Mouse (Mus musculus) gastrocnemius, postnatal 25 days (tissue): ENCODE data around the gene Pgf. TPM values are rescaled to one million over a fixed set of nuclear protein-coding genes. Genes with fewer than 3 reads are reported as not detected.

Source experiments
- DNase-seq: peaks from one replicate; pipeline ENCODE4 v3.0.0; 2022
- total RNA-seq, 2 experiments: library from RNA; stranded (reverse); gene quantifications; 1 replicate in 1 of 2; 2 replicates in 1 of 2; pipeline ENCODE4 v1.2.3; 2021

Pgf gene
- total RNA-seq, 2 experiments from 2014 or later = 1.3 to 1.8 TPM

DNA sequence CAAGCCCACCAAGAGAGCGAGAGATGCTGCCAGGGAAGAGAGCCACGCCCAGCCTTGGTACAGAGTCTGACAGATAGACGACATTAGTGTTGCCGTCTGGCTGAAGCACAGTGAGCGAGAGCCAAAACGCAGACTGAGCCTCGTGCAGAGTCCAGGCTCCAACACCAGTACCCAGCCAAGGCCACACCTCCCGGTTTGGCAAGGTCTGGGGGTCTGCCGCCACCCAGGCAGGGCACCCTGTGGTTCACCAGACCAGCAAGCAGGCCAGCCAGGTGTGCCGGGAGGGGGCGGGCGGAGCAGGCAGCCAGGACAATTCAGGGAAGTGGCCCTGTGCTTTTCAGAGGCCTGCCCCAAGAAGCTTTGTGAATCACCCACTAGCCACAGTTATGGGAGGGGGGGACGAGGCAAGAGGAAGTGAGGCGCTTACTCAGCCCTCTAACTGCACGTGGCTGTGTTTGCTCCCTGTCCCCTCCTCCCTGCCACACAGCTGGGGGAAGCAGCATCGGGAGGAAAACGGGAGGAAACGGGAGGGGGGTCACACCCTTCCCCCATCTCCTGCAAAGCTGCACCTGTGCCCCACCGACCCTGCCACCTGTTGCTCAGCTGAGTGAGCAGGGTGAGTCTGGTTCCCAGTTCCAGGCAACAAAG, 15.0 kb upstream of the Pgf start:
- peak; percentile 72 for DNase-seq

GRCm38 (mm10) chr12:85190290-85190689, 12.7 kb upstream of the Pgf start:
- DNase-seq = no peak

DNA sequence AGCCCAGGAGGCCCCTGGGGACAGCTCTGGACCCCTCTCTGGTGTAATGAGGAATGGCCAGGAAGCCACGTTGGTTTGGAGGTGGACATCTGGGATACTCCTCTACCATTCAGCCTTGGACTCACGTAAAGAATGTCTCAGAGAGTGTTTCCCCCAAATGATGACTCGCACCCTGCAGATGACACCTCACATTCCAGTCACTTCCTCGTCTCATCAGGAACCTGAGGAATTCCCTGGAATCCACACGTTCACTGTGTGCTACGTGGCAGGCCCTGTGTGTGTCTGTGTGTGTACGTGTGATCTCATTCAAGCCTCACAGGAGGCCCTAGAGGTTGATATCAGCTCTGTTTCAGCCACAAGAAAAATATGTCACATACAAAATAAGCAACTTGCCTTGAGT, 8.8 kb upstream of the Pgf start:
- DNase-seq = no peak

GRCm38 (mm10) chr12:85185810-85186209, 8.2 kb upstream of the Pgf start:
- DNase-seq = no peak

- DNase-seq = no peak
Measured at GRCm38 (mm10) chr12:85184118-85184517, 6.5 kb upstream of the Pgf start.

DNA sequence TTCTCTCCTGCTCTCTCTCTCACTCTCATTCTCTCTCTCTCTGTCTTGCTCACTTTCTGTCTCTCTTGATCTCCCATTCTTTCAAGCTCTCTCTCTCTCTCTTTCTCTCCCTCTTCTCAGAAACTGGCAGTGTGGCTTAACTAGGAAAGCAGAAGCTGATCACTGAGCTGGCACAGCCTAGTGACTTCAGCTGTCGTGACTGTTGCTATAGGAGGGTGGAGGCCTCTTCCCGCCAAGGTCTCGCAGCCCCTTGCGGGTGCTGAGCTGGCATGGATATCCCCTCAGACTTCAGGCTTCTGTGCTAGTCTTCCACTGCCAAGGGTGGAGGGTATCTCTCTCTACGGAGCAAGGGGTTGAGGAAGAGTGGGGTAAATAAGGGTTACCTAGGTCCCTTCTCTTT, 5.3 kb upstream of the Pgf start:
- no peak for DNase-seq

- no peak for DNase-seq
Measured at GRCm38 (mm10) chr12:85182345-85182643, 4.7 kb upstream of the Pgf start.

GRCm38 (mm10) chr12:85181475-85182344, 4.1 kb upstream of the Pgf start:
- no peak for DNase-seq

GRCm38 (mm10) chr12:85178294-85178693, 704 bp upstream of the Pgf start:
- DNase-seq = no peak

- DNase-seq = no peak
Measured at GRCm38 (mm10) chr12:85176846-85177523, 605 bp downstream of the Pgf start.

DNA sequence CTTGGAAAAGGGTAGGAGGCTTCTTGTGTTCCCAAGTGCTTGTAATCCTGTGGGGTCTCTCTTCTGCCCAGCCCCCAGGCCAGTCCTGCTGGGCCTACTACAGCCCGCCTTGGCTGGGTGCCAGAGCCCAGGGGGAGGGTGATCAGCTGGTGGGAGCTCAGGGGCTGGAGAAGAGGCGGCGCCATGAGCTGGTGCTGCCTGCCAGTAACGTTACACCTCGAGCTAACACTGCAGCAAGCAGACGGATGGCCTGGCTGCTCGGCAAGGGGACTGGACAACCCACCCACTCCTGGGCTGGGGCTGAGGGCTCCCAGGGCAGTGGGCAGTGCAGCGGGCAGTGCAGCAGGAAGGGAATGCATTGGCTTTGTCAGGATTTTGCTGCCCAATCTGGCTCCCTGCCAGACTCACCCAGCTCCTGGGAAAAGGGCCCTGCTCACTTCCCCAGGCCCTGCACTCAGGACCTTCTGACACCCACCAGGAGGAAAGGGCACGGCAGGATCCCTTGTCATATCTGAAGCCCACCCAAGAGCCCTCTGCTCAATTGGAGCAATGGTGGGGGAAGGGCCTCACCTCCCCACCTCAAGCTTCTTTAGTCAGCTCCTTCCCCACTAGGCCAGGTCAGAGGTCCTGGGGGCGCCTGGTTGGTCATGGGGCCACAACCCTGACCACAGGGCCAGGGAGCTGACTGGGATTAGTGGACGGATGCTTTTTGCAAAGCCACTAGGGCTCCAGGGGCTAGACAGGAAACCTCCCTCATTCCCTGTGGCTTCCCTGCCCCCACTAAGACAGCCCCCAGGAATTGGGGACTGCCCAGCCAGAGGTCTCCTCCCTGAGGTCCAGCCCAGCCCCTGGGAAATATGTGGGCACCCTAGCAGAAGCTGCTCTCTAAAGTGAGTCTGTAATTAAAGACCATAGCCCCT, 1.4 kb downstream of the Pgf start:
- no peak for DNase-seq

DNA sequence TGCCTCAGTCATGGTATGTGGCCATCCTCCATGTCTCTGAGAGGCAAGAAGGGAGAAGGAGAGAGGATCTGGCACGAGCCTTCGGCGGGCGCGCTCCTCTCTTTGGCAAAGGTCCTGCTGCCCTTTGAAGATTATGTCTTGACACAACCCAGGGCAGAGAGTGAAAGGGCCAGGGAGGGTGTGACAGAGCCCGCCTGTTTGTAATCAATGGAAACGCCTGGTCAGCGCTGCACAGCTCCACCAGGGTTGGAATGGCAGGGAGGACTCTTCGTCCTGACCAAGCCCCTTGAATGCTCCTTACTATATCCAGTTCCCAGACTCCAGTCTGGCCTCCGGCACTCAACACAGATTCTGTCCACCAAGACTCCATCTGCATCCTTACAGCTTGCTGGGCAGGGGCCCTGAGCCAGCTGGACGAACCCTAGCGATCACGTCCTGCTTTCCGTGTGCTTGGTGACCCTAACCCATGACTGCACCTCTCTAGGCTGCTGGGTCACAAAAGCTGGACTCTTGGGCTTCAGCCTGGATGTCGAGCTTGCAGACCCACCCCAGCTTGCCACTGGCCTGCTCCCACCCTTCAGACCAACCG, 2.4 kb downstream of the Pgf start:
- no peak for DNase-seq

- DNase-seq = no peak
Measured at GRCm38 (mm10) chr12:85174016-85174415, 3.6 kb downstream of the Pgf start.

- no peak for DNase-seq
Measured at GRCm38 (mm10) chr12:85170948-85171307, 6.7 kb downstream of the Pgf start.

- peak; percentile 85 for DNase-seq
Measured at GRCm38 (mm10) chr12:85170284-85170947, 7.2 kb downstream of the Pgf start.

DNA sequence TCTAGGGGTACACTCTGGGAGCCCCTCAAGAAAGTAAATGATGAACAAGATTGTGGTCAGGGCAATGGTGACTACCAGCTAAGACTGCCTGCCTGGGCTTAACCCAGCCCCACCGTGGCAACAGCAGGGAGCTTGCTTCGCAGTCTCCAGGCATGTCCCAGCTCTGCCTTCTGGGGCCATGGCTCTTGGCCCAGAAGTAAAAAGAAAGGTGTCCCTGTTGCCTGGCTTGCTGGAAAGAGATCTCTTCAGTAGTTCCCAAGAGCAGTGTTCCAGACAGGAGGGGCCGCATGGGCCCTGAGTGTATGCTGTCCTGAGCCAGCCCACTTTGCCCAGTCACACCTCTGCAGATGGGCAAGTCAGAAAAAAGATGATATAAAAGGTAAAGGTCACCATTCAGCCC, 7.7 kb downstream of the Pgf start:
- no peak for DNase-seq

GRCm38 (mm10) chr12:85169117-85169858, 8.3 kb downstream of the Pgf start:
- DNase-seq = peak; percentile 75

DNA sequence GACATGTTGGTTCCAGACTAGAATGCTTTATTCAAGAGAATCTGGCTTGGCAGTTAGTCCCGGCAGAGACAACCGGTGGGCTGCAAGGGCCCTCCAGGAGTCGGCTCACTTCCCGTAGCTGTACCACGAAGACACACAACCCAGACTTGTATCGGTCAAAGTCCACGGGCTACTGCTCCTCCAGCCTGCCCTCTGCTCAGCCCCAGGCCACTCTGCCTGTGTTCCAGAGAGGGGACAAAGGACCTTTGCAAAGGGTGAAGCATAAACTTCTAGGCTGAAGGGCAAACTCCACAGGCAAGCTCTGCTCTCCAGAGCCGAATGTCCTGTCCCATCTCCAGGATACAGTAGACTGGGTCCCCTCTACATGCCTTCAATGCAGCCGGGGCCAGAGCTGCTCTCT, 11.0 kb downstream of the Pgf start:
- no peak for DNase-seq

DNA sequence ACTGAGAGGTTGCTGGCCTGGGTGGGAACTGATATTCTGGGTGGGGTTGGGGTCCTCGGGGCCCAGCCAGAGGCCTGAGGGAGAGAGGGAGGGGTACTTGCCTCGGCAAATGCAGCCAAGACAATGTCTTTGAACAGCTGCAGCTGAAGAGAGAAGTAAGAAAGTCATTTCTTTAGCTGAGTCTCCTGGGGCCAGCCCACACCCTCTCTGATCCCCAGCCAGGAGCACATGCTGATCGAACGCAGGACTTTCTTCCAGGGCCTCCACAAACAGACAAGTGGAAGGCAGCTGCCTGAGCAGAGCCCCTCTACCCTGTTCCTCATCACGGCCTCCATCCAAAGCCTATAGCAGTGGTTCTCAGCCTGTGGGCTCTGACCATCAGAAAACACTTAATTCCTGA, 12.6 kb downstream of the Pgf start:
- peak; percentile 75 for DNase-seq

DNA sequence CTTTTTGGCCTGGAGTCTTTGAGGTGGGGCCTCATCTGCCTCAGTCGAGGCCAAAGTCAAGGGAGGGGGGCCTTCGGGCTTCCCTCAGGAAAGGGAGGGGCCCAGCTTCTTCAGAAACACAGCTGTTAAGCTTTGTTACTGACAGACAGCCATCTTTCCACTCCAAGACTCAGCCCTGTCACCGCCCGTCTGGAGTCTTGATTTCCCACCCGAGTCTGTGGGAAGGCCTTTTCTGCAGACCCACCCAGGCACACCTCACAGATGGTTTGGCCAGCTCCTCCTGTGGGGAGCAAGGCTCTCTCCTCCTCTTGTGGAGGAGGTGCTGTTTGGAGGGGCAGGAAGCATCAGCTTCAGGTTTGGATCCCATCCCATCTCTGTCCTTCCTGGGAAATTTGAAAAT, 18.0 kb downstream of the Pgf start:
- peak; percentile 67 for DNase-seq

GRCm38 (mm10) chr12:85158801-85159200, 18.8 kb downstream of the Pgf start:
- DNase-seq = no peak
